Mouse (Mus musculus) adrenal gland, adult 8-10 months (tissue): Measurements from ENCODE around the gene Lif. TPM values are rescaled to one million over a fixed set of nuclear protein-coding genes. Genes with fewer than 3 reads are reported as not detected.

Source experiments
- DNase-seq: peaks from one replicate; pipeline ENCODE4 v3.0.0; 2022
- total RNA-seq, 4 experiments: library from RNA; stranded (reverse); gene quantifications; 2 replicates each; pipeline ENCODE4 v1.2.4; 2022

The Lif gene
- total RNA-seq, 4 experiments from 2014 or later = 0.15 to 1.0 (median 0.34) TPM; not detected in 1

DNA sequence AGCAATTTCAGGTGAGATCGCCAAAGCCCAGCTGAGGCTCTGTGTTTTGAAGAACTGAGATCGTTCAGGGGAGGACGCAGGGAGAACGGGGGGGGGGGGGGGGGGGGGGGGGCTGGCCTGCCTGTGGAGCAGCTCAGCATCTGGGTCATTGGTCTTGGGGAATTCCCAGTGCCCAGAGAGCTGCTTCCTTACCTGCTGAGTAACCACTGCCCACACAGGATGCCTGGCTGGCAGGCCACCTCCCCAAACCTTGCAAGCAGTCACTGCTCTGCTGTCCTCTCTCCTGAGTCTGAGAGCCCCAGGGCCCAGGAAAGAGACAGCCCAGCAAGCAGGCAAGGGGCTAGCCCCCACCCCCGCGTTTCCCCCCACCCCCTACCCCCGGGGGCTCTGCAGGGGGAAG is 5.5 kb downstream of the Lif start:
- no peak for DNase-seq

DNA sequence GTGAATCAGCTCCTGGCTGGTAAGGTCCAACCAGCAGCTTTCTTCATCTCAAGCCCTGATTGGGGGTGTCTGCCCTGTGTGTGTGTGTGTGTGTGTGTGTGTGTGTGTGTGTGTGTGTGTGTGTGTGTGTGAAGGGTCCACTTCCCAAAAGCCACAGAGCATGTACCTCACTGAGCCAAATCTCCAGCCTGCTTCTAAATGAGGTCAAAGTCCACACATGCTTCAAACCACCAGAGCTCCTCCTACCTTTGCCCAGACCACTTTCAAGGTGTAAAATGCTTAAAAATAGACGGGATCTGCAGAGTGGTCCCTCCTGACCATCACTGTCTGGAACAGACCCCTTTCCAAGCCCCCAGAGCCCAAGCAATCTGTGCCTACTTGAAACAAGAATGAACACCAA is 5.9 kb downstream of the Lif start:
- DNase-seq = no peak

- DNase-seq = no peak
These were observed 6.7 kb downstream of the Lif start for GRCm38 (mm10) chr11:4264066-4264465.

DNA sequence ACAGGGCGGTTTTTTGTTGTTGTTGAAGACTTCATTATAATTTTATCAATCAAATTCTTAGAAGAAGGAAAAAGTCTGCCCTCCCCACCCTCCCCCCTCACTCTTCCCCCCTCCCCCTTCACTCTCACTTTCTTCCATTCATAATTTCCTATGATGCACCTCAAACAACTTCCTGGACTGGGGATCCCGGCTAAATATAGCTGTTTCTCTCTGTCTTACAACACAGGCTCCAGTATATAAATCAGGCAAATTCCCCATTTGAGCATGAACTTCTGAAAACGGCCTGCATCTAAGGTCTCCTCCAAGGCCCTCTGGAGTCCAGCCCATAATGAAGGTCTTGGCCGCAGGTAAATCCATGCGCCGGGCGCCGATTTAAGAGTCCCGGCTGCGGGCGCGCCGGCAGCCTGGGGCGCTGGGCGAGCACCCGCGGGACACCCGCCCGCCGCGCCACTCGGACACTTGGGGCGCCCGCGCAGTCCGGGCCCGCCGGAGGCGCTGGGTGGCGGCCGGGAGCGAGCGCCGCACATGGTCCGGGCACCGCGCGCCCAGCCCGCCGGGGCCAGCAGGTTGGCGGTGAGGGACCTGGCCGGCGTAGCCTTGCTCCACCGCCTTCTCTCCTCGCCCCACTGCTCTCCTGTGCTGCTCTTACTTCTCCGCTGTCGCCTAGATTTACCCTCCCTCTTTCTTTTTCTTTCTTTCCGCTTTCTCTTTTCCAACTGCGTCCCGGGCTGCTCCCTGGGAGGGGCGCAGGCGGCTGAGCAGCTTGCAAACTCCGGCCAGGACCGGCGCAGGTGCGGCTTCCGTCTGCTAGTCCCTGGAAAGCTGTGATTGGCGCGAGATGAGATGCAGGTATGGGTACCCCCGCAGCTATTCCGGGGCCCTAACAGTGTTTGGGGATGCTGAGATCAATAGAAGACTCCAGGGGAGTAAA is 9.2 kb downstream of the Lif start:
- no peak for DNase-seq

DNA sequence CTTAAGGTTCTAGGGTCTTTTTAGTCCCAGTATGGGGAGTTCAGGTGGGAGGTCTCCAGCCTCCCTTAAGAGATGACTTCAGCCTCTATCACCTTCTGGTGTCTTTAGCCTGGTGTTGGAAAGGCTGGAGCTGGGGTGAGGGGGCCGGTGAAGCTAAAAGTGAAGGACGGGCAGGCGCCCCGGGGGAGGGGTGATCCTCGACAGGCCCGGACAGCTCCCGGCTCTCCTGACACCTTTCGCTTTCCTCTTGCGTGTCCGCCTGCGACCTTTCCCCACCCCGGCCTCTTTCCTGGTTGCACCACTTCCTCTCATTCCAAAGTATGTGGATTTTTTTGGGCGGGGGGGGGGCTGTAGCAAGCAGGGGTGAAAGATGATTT is 9.8 kb downstream of the Lif start:
- no peak for DNase-seq

DNA sequence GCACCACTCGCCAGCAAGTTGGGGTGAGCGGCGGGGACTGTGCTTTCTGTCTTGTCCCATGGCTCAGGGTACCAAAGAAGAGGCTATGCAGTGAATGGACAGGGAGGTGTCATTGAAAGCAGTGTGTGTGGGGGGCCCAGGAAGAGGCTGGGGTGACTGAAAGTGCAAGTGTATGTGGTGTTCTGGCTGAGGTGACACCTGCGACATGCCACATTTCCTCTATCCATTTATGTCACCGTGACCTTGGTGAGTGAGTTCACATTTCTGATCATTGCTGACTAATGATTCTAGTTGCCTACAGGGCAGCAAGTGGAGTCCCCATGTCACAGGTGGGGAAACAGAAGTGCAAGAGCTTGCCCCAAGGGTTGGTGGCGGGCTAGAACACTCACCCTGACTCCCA is 11.1 kb downstream of the Lif start:
- no peak for DNase-seq

DNA sequence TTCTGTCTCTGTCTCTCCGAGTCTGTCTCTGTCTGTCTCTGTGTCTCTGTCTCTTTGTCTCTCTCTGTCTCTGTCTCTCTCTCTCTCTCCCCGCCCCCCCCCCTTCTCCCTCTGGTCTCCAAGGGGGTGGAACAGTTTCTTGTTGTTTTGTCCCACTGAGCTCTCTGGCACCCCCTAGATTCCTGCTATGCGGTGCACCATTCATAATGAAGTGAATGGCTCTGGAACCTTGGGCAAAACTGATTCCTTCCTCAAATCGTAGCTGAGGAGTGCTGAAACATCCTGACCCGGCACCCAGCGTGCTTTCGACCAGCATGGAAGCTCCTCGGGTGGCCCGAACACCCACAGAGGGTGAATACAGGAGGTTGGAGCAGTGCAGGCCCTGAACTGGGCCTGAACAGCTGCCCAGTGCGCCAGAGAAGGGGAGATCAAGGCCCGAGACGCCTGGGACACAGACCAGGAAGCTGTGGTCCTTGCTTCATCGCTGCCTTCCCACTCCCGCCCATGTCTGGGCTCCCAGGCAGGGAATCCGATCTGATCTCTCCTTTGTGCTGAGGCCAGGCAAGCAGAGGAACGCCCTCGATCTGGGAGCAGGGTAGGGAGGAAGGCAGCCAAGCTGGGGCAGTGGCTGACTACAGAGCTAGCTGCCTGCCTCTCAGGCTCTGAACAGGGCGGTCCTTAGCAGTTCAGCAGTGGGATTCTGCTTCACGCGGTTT is 13.5 kb downstream of the Lif start:
- no peak for DNase-seq

GRCm38 (mm10) chr11:4271544-4271943 is 14.2 kb downstream of the Lif start:
- no peak for DNase-seq

DNA sequence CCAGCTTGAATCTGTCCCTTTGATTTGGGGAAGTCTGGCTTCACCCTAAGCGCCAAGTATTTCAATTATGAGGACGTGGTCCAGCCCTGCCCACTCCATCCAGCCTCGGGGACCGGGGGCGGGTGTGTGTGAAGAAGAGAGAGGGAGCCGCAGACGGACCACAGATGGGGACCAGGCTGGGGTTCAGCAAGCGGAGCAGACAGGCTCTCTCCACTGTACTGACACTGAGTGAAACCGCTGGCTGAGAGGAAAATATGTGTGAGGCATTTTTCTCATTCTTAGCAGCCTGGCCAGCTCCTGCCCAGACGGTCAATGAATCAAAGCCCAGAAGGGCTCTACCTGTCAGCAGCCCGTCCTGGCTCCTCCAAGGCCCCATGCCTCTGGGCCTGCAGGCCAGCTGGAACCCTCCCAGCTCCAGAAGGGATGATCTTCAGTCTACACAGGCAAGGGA is 19.1 kb downstream of the Lif start:
- no peak for DNase-seq

- no peak for DNase-seq
These were observed 22.6 kb downstream of the Lif start for GRCm38 (mm10) chr11:4279909-4280308.

GRCm38 (mm10) chr11:4281852-4282251 is 24.5 kb downstream of the Lif start:
- no peak for DNase-seq

DNA sequence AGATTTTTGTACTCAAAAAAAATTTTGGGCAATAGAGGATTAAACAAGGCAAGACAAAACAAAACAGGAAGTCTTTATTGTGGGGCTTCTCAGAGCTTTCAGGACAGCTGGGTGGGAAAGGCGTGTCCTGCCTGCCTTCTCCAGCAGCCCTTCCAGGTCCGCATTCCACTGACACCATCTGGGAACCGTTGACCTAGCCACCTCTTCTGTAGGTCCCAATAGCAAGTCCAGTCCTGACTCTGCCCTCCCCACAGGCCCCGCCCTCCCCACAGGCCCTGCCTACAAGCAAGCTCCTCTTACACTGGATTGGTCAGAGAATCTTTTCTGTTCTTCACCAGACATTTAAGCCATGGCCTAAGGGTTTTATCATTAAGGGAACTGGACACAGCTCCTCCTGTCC is 26.3 kb downstream of the Lif start:
- DNase-seq = no peak

DNA sequence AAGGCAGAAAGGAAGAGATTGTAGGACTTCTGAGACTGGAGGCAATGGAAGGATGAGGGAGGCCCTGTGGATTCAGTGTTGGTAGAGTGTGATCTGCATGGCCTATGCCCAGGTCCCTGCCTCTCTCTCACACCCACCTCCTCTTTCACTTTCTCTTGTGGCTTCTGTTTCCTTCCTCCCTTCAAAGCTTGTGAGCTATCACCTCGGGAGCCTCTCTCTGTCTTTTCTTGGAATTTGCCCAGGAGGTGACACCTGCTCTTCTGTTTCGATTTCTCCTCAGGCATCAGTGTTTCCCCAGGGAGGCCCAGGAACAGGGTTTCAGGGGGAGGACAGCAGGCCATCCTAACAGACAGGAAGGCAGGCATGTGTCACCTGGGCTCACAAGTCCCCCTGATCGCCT is 31.9 kb downstream of the Lif start:
- no peak for DNase-seq

- no peak for DNase-seq
These were observed 34.3 kb downstream of the Lif start for GRCm38 (mm10) chr11:4291639-4292038.

- DNase-seq = no peak
These were observed 35.0 kb downstream of the Lif start for GRCm38 (mm10) chr11:4292224-4292887.

- DNase-seq = no peak
These were observed 35.5 kb downstream of the Lif start for GRCm38 (mm10) chr11:4292888-4293247.

DNA sequence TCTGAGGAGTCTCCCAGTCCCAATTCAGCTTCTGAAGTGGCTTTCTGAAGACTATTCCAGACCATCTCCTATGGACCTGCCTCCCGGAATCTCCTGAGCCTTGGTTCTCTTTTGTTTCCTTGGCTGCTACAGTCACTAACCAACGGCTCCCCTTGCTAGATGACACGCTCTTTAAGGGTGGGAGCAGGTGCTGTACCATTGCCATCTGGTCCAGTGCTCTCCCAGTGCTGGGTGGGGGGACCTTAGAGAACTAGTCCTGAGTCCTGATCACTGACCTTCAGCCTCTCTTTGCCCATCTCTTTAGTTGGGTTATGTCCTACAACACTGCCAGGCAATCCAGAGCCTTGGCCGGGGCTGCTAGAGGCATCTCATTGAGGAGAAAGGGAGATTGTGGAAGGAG is 36.1 kb downstream of the Lif start:
- DNase-seq = no peak

GRCm38 (mm10) chr11:4294047-4294446 is 36.7 kb downstream of the Lif start:
- no peak for DNase-seq

- DNase-seq = peak; percentile 66
These were observed 37.4 kb downstream of the Lif start for GRCm38 (mm10) chr11:4294495-4295351.

DNA sequence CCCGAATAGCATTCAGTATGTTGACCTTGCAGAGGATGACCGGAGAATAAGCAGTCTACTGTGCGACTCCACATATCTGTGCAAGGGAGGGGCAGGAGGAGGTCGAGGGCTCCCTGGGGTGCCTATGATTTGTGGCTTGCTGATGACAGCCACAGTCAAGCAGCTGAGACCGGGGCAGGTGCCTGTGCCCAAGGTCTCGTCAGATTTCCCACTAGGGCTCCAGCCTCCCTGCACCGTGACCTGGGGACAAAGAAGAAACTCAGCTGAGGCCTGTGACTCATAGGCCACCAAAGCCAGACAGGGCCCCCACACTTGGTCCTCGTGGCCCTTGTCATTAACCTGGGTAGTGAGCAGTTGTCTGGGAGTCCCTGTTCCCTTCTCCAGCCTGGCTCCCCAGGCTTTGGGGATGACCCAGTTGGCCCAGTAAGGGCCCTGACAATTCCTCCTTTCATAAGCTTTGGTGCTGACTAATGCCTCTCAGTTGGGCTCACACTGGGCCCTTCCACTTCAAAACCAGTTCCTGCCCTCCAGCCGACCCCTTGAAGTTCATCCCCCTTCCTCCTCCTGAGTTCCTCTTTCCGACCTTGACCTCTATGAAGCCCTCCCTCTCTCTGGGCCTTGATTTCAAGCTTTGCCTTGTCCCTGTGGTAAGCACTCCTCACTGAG is 39.4 kb downstream of the Lif start:
- DNase-seq = peak; percentile 44

- no peak for DNase-seq
These were observed 40.4 kb downstream of the Lif start for GRCm38 (mm10) chr11:4297753-4298152.

DNA sequence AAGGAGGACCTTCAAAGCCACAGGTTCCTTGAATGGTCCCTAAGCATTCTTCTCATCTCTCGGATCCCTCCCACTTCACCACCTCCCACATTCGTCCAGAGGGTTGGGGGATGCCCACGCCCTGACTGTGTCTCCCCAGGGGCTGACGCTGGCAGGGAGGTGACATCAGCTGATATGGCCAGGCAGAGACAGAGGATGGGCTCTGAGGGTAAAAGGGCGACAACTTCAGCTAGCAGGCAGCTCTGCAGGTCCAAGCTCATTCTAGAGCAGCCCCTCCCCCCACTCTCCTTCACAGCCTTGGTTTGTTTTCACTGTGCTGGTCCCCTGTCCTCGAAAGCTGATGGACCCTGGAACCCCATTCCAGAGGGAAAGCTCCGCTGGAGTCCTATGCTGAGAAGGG is 41.3 kb downstream of the Lif start:
- DNase-seq = no peak
